Mouse (Mus musculus) MEL (cell line): ENCODE measurements around the gene Grifin.

Source experiments
- CTCF ChIP-seq, 3 experiments: IDR thresholded peaks in 2 of 3; conservative IDR thresholded peaks in 1 of 3; 2 replicates each; pipeline ENCODE4 v1.5.1; 2011 to 2012; ENCODE audit warnings: low read length in 3 of 3, low read depth in 2 of 3, mild to moderate bottlenecking in 2 of 3, improper control_type of control experiment in 1 of 3, inconsistent platforms in 1 of 3, mixed read lengths in 1 of 3, moderate library complexity in 1 of 3; ENCODE audit not compliant: control insufficient read depth in 1 of 3, insufficient read depth in 1 of 3, poor library complexity in 1 of 3, severe bottlenecking in 1 of 3
- ELF1 ChIP-seq: IDR thresholded peaks from 2 replicates; pipeline ENCODE4 v1.6.1; 2014; ENCODE audit warnings: low read depth, mild to moderate bottlenecking, inconsistent platforms, low read length, improper control_type of control experiment, moderate library complexity
- EP300 ChIP-seq, 2 experiments: IDR thresholded peaks; 2 replicates each; pipeline ENCODE4 v1.6.1; 2011; ENCODE audit warnings: improper control_type of control experiment in 2 of 2, low read length in 2 of 2, low read depth in 1 of 2, mild to moderate bottlenecking in 1 of 2
- GATA1 ChIP-seq: IDR thresholded peaks from 2 replicates; pipeline ENCODE4 v1.6.1; 2011; ENCODE audit warnings: low read depth, low read length, improper control_type of control experiment
- HCFC1 ChIP-seq: IDR thresholded peaks from 2 replicates; pipeline ENCODE4 v1.6.1; 2012; ENCODE audit warnings: low read depth, mild to moderate bottlenecking, inconsistent platforms, low read length, improper control_type of control experiment, moderate library complexity
- MAFK ChIP-seq: IDR thresholded peaks from 2 replicates; pipeline ENCODE4 v1.6.1; 2011; ENCODE audit warnings: low read depth, mild to moderate bottlenecking, low read length, improper control_type of control experiment, borderline replicate concordance
- POLR2A ChIP-seq, 2 experiments: IDR thresholded peaks; 2 replicates each; pipeline ENCODE4 v1.6.1; 2011 to 2012; ENCODE audit warnings: low read length in 2 of 2, mild to moderate bottlenecking in 2 of 2, control low read depth in 1 of 2, improper control_type of control experiment in 1 of 2, low read depth in 1 of 2, moderate library complexity in 1 of 2; ENCODE audit not compliant: control insufficient read depth in 1 of 2, insufficient read depth in 1 of 2, poor library complexity in 1 of 2
- TAL1 ChIP-seq: IDR thresholded peaks from 2 replicates; pipeline ENCODE4 v1.6.1; 2012; ENCODE audit warnings: mild to moderate bottlenecking, inconsistent platforms, low read length, moderate library complexity, mixed read lengths

GRCm38 (mm10) chr5:140596426-140596825 lies 31.6 kb upstream of the Grifin start:
- TF ChIP-seq TAL1 = no peak
- no peak for TF ChIP-seq ELF1
- no peak for TF ChIP-seq HCFC1
- TF ChIP-seq GATA1 = no peak
- peak in 1 of 2 experiments; percentile 27; a peak in 1 of 4 replicates for TF ChIP-seq EP300 (IDR thresholded peaks at IDR 0.05; ENCODE audit: low read depth in 1 of 2, low read length in 2 of 2)
- TF ChIP-seq CTCF (IDR thresholded peaks at IDR 0.05 in 2 of 3, conservative IDR thresholded peaks at IDR 0.05 in 1 of 3; ENCODE audit: control insufficient read depth in 1 of 3, insufficient read depth in 1 of 3, low read depth in 2 of 3, low read length in 3 of 3, poor library complexity in 1 of 3, severe bottlenecking in 1 of 3) = no peak
- TF ChIP-seq POLR2A (IDR thresholded peaks at IDR 0.05; ENCODE audit: control insufficient read depth in 1 of 2, insufficient read depth in 1 of 2, low read depth in 1 of 2, low read length in 2 of 2, poor library complexity in 1 of 2) = no peak
- TF ChIP-seq MAFK = no peak
